Mouse (Mus musculus) embryonic fibroblast, embryonic 13.5 days (primary cell): ENCODE measurements around the gene Ubl4a.

Experiments used
- CTCF ChIP-seq: IDR thresholded peaks from 2 replicates; pipeline ENCODE4 v1.5.1; 2011; ENCODE audit warnings: mild to moderate bottlenecking, control low read depth, low read length, moderate library complexity, borderline replicate concordance; ENCODE audit not compliant: insufficient read depth
- POLR2A ChIP-seq: IDR thresholded peaks from 2 replicates; pipeline ENCODE4 v1.6.1; 2011; ENCODE audit warnings: low read depth, mild to moderate bottlenecking, control low read depth, low read length, moderate library complexity

DNA sequence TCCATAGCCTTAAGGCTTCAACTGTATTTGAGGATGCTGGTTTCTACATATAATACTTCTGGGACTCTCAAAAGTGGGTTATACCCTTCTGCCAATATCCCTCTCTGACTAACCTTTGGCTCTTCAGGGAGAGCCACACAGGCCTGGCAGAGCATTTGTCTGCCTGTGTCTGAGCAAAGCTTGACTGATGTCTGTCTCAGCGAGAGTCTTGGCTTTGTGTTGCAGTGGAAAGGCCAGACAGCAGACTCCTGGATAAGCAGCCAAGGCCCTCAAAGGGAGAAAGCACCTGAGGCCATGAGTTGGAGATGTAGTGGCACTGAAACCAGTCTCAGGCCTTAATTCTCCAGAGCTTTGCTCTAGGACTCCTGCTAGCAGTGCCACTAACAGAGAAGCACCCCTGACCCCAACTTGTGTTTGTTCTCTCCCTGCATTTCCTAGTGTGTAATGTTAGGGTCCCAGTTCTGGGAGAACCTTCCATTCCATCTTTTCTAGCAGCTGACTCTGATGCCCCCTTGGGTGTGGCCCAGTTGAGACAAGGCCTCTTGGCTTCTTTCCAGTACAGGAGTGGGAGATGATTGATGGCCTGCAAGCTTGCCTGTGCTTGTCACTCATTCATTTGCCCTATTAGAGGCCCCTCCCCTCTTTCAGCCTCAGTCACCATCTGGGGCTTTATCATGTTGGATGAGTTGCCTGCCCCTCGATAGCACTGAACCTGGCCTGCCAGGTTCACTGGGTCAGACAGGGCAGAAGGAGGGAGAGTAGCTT lies 42.7 kb downstream of the Ubl4a start:
- TF ChIP-seq POLR2A (no peak), CTCF (no peak)
